Mouse (Mus musculus): ENCODE measurements around the gene Erp27.

DNA sequence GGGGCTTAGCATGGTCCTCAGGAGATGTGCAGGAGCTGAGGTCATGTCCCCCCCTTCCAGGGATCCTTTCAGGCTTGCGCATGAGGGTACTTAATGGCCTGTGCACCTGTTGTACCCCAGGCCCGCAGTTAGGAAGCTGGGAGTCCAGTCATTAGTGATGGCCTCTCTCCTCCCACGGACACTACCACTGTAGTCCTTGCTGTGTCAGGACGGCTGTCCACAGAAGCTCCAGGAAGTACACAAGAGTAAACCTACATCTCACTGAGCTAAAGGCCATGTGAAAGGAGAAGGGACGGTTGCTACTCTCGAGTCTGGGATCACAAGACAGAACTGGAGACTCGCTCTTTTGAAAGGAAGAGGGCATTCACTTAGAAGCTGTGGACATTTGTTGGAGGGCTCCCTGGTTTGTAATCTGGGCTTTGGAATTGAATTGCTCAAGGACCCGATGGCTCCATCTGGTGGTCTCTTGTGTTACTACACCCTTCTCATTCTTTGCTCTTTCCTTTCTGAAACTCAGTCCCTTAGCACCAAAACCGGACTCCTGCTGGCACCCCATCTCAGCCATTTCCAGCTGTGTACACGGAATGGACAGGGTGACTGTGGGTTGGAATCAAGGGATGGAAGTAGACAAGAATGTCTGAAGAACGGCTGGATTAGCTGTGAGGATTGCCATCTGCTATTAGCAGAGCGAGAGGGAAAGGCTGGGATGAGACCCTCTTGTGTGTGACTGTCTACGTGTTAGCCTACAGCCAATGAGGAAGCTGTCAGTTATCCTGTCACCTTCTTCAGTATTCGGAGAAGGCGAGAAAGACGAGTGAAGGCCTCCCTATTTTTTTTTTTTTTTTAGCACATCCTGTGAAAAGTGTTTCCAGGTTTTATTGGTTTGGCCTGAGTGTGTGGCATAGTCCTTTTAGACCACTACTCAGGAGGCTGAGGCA lies 1.4 kb downstream of the Erp27 start:
- peak; percentile 90 for TF ChIP-seq CTCF (IDR thresholded peaks at IDR 0.05)
- TF ChIP-seq EP300 (IDR thresholded peaks at IDR 0.05), result no peak
